Mouse (Mus musculus): Measurements from ENCODE around the gene Ppp2r3c. TPM values are rescaled to one million over a fixed set of nuclear protein-coding genes. Genes with fewer than 3 reads are reported as not detected.
"Not testable (repeated sequence)": the region's sequence is repeated elsewhere in the genome, so short reads cannot be mapped to it uniquely, and the experiment has no call there.

Ppp2r3c gene
- total RNA-seq (2021): 10 to 100 TPM; 11.3 to 12.9 TPM
- polyA plus RNA-seq (2012; rRNA removed): 0.39 and 0.40 TPM in 2 replicates
- long read RNA-seq, full-length matches to known transcripts: 7 of 31 reads
- long read RNA-seq, partial matches to known transcripts: 22 of 31 reads
- long read RNA-seq, other reads (novel, unspliced or antisense): 2 of 31 reads

- peak; percentile 94 for DNase-seq
These were observed at the start of gene Ppp2r3c for GRCm38 (mm10) chr12:55302485-55303441. Ppp2r3c (minus strand) TSS chr12:55302998.

DNA sequence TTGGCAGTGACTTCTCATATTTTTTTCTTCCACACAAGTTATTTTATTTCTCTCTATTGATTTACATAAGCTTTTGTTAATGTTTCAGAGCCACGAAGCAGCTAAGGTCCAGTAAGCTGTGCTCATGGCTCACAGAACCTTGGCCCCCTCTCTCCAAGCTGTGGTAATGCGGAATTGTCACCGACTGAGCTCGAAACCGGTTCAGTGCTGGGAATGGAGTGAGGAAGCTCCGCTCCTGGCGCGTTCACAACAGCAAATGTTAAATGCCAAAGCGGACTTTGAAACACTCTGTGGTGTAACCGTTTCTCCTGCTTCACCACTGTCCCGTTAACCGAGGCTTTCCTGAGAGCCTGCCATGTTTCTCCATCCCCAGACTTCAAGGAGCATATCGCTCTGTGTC, 41.8 kb upstream of the Ppp2r3c start:
- no peak for DNase-seq

GRCm38 (mm10) chr12:55343998-55344397, 41.2 kb upstream of the Ppp2r3c start:
- no peak for DNase-seq

GRCm38 (mm10) chr12:55343045-55343444, 40.2 kb upstream of the Ppp2r3c start:
- not testable (repeated sequence) for DNase-seq

DNA sequence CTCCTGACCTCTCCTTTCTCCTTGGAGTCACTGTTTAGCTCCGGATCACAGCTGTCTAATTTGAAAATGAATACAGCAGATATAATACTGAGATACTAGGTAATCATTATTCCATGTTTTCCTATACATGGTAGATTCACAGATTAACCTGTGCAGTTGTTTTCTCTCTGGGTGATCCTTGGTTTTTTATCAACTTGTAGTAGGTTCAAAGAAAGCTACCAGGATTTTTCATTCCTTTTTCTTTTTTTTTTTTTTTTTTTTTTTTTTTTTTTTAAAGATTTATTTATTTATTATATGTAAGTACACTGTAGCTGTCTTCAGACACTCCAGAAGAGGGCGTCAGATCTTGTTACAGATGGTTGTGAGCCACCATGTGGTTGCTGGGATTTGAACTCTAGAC, 35.7 kb upstream of the Ppp2r3c start:
- not testable (repeated sequence) for DNase-seq

DNA sequence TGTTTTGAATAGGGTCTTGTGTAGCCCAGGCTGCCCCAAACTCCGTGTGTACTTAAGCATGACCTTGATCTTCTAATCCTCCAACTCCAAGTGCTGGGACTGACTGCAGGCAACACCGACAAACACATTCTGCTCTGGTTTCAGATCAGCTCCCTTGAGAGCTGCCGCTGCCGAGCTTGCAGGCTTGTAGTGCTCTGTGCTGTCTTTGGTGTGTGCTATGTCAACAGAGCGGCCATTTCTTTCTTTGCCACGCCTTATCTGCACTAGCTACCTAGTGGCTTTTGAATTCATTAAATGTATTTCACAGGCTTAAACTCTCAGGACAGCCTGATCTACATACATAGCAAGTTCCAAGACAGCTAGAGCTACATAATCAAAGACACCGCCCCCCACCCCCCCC, 30.9 kb upstream of the Ppp2r3c start:
- DNase-seq: no peak

- DNase-seq: no peak
These were observed 26.6 kb upstream of the Ppp2r3c start for GRCm38 (mm10) chr12:55329351-55329750.

GRCm38 (mm10) chr12:55328784-55329183, 26.0 kb upstream of the Ppp2r3c start:
- no peak for DNase-seq

GRCm38 (mm10) chr12:55325702-55326101, 22.9 kb upstream of the Ppp2r3c start:
- no peak for DNase-seq

- peak; percentile 15 for DNase-seq
These were observed 19.0 kb upstream of the Ppp2r3c start for GRCm38 (mm10) chr12:55321642-55322291.

DNA sequence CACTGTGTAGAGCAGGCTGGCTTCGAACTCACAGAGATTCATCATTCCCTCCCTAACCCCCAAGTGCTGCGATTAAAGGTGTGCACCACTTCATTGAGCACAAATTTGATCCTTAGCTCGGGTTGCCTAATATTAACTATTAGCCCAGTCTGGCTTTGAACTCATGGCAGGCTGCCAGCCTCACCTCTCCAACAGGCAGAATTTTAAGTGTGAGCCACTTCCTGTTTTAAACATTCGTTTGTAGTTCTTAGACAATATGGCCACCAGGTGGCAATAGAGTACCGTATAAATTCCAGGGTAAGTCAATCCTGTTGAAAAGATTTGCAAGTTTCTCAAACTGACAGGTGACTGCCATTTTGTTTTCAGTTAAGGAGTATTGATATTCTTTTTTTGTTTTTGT, 12.4 kb upstream of the Ppp2r3c start:
- peak; percentile 67 for DNase-seq

GRCm38 (mm10) chr12:55313901-55314300, 11.1 kb upstream of the Ppp2r3c start:
- no peak for DNase-seq

DNA sequence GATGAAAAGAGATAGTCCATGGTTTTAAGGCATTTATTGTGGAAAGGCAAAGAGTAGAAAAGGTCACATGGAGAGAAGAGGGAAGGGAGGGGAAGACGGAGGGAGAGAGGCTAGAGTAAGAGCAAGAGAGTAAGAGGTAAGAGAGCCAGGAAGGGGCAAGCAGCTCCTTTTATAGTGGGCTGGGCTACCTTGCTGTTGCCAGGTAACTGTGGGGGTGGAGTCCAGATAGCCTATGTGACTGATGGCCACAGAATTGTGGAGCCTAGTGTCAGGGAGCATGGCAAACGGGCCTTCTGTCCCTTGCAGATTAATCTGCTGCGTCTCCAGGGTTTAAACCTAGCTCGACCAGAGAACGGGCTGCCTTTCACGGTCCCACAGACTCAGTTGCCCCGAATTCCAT, 9.0 kb upstream of the Ppp2r3c start:
- DNase-seq: no peak

GRCm38 (mm10) chr12:55309501-55309900, 6.7 kb upstream of the Ppp2r3c start:
- no peak for DNase-seq

DNA sequence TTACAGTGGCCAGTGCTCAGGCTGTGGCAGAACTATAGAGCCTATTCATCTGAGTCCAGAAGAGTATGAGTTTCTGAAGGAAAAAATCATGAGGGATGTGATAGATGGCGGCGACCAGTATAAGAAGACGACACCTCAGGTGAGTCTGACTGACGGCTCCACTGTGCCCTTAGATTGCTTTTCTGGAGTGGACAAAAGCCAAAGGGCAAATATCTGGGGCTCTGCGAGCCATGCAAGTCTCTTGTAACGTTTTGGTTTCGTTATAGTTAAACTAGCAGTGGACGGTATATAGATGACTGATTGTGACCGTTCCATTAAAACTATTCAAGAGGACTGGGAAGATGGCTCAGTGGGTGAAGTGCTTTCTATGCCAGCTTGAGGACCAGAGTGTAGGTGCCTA, 5.9 kb upstream of the Ppp2r3c start:
- no peak for DNase-seq

GRCm38 (mm10) chr12:55307566-55307965, 4.8 kb upstream of the Ppp2r3c start:
- no peak for DNase-seq

- no peak for DNase-seq
These were observed 3.6 kb upstream of the Ppp2r3c start for GRCm38 (mm10) chr12:55306371-55306770.

GRCm38 (mm10) chr12:55301472-55302300, 1.1 kb downstream of the Ppp2r3c start:
- peak; percentile 13 for DNase-seq

GRCm38 (mm10) chr12:55300820-55301351, 1.9 kb downstream of the Ppp2r3c start:
- DNase-seq: no peak

DNA sequence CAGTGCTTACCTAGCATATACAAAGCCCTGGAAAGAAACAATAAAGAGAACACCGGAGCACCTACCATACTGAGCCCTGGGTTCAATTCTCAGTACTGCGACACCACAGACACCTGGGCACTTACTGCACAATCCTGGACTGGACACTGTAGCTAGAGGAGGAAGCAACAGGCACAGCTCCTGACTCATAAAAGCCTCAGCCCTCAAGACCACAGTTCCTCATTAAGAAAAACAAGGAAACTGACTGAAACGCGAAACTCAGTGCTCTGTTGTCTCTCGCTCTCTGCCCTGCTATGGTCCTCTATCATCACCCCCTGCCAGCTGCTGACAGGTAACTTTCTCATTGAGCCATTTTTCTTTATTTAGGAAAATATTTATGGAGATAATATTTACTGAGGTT, 3.5 kb downstream of the Ppp2r3c start, which contains the start of gene 1110008L16Rik:
Gene 1110008L16Rik, plus strand, starts transcription at position 242 of the 400 bp plus-strand sequence.
- DNase-seq: no peak

- DNase-seq: no peak
These were observed 4.7 kb downstream of the Ppp2r3c start for GRCm38 (mm10) chr12:55298112-55298511.

GRCm38 (mm10) chr12:55277583-55277982, 25.2 kb downstream of the Ppp2r3c start:
- not testable (repeated sequence) for DNase-seq
